Mouse (Mus musculus) c-Kit-positive CD71-negative TER-119-negative erythroid progenitor cells, embryonic 14.5 days (primary cell): ENCODE results near the gene Mettl25.
A peak's percentile ranks its signal among the peaks of the same experiment; 100 is the strongest.

Experiments
- DNase-seq: peaks from one replicate; pipeline ENCODE4 v3.0.0-alpha.2; 2013; ENCODE audit warnings: low read depth

Mettl25 gene

DNA sequence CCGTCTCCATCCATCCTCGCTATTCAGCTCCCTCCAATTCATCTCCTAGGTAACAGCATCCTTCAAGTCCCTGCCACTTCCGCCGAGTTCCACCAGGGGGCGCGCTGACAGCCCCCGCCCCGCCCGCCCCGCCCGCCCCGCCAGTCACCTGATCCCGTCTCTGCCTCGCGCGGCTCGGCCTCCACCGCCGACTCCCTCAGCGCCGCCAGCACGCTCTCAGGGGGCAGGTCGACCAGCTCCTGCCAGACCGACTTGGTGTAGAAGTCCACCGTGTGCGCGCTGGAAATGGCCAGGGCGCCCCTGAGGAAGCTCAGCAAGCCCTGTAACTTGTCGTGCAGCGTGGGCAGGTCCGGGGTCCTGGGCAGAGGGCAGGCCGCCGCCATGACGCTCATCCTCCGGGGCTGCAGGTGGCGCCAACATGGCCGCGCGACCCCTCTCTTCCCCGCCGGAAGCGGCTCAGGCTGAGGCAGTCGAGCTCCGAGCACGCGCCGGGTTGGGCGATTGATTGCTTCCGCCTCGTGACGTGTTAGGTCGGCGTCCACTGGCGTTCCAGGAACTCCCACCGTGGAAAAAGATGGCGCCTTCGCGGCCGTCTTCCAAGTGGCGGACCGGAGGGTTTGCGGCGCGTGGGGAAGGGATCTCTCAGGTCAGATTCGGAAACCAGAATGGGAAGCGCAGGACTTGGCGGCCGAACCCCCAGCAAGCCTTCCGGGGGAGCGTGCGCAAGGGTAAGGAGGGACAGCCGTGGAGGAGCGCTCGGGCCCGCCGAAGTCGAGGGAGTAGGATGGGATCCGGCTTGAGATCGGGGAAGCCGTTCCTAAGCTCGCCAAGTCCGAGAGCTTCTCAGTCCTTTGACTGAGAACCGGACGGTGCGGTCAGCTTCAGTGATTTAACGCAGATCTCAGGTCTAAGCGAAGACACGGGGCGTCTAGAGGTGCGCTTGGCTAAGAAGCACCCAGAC lies at the start of gene Mettl25, which contains the start of gene Ccdc59:
TSS of gene Mettl25 (minus strand) at position 453 of the 961 bp plus-strand sequence.
TSS of gene Ccdc59 (plus strand) at position 140 of the 961 bp plus-strand sequence.
- DNase-seq, result peak; percentile 88

DNA sequence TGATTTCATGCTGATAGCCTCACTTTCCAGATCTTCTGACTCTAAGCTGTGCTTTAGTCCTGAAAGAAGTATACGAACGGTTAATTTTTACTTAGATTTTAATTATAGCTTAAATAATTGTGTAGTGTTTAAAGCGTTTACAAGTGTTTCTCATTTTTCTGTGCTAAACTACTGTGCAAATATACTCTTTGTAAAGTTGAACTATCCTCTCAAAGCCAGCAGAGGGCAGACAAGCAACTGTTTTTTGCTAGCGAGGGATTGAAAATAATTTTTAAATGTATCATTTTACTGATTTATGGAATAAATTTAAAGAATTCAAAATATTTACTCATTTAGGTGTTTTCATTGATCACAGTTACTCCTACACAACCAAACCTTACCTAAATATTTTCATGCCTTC lies 26.1 kb upstream of the Mettl25 start:
- DNase-seq, result peak; percentile 4

DNA sequence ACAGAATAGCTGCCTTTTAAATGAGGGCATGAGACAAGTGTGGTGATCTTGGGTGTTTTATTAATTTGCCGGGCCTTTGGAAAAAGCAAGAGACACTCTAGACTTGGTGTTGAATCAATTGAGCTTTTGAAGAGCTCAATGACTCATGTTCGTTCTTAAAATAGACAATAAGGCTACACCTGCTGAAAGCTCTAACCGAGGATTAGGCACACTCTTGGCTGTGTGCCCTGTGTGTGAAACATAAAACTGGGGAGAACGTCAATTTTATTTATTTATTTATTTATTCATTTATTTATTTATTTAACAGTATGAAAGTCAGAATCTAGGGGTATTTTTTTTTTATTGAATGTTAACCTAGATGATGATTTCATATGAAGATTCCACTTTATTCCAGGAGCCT lies 10.0 kb upstream of the Mettl25 start:
- no peak for DNase-seq

DNA sequence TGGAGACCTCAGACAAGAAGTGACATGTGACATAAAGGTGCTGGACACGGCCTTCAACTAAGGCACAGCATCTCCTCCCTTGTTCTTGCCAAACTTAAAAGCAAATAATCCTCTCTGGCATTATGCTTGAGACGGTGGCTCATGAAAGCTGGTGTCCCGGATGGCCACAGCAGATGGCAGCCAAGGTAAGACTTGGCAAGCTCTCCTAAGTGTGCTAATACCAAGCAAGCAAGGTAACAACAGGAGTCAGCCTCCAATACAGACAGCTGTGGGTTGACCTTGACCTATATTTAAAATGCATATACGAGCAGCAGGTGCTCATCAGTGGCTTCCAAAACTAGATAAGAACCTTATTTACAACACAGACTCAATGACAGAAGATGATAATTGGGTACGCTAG lies 9.1 kb upstream of the Mettl25 start:
- no peak for DNase-seq

DNA sequence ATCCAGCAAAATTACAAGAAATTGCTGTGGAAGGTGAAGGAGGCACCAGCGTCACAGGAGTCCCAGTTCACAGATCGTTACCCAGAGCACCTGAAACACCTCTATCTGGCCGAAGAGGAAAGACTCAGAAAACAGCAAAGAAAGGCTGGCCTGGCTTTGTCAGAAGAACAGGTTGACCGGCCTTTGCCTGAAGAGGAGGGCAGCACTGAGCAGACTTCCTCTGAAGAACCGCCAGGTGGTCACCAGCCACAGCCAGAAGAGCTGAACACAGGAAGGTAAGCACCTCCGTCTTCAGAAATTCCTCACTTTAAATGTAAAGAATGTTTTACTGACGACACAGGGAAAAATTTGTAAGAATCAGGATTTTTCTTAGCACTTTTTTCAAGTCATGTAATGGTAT lies 1.4 kb upstream of the Mettl25 start:
- no peak for DNase-seq

DNA sequence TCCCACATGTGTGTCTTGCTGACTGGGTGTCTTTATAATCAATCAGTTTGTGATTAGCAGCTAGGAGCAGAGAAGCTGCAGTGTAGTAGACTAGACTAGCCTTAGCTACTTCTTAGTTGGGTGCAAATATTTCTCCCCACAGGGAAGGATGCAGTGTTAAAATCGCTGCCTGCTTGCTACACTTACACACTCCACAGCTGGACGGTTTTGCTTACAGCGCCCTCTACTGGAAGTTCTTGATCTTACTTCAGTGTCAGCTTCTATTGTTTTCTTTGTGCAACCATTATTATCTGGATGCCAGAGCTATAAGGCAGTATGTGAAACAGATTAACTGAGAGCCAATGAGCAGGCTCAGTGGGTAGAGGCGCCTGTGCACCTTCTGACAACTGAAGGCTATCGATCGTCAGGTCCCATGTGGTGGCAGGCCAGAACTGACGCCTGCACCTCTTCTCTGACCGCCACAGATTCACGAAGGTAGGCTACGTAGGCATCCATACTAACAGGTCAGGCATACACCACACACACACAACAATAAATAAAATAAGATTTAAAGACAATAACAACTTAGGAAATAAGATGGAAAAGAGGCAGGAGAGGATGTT lies 6.5 kb downstream of the Mettl25 start:
- DNase-seq, result peak; percentile 28

DNA sequence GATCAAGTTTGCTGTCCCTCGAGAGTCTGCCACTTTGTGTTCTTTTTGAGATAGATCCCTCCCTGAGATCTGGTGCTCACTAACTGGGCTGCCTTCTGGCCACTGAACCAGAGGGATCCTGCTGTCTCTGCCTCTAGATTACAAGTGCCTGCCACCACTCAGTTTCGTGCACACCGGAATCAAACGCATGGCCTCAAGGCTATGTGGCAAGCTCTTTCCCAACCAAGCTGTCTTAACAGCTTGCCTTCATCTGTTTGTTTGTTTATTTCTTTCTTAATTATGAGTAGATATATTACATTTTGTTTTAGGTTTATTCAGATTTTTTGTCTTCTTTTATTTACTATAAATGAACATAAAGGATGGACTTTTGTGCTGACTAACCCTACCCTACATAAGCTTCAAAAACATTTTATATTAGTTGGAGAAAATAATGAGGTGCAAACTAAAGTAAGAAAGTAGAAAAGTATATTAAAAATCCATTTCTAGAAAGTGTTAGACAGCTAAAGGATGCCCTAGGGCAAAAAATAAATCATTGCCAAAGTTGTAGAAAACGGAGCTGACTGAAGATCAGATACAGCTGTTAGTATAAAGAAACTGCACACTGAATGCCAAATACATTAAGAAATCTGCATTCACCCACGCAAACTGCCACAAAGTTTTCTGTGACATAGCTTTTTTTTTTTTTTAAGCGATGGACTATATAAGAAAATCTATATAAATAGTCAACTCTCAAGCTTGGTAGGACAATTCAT lies 34.7 kb downstream of the Mettl25 start:
- DNase-seq, result no peak

DNA sequence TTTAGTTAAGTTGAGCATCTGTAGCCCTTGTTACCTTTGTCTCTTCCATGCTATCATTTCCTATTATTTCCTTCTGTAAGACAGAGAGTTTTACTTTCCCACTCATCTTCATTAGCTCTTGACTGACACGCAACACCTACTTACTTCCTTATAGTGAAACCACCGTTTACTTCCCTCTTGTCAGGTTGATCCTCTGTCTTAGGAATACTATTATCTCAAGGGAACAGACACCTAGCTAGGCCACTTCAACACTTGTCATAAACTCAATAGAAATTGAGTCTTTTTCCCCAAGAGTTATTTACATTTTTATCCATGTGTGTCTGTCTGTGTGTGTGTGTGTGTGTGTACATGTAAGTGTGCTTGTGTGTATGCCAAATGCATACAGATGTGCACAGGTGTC lies 37.7 kb downstream of the Mettl25 start:
- DNase-seq, result no peak

DNA sequence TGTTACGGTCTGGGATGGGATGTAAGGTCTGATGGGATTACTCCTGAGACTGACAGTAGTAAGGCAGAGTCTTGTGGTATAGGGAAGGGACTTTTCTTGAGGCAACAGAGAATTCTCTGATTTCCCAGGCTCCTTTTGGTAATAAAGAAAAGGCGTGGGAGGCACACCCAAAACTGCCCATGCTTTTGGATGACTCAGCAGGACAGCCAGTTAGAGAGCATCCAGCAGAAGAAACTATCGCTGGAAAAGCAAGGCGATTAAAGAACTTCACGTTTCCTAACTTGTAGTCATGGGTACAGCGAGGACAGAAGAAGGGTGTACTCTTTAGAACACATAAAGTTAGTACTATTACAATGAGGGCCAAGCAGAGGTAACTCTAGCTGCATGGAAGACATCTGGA lies 39.0 kb downstream of the Mettl25 start:
- no peak for DNase-seq

DNA sequence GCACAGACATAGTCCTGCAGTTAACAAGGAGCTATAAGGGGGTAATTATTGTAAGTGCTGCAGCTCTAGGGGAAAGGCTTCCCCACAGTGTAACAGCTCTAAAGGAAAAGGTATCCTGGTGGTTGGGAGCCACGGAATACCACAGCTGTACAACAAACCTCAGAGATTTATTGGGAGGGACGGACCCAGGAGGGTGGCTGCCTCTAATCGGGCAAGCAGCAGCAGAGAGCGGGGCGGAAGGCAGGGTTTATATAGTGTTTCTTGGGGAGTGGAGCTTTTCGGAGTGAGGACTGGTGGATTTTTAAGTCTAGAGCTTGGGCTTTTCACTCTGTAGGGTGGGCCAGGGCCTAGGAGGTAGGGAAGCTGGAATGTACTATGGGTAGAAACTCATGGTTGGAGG lies 40.0 kb downstream of the Mettl25 start:
- DNase-seq, result no peak

DNA sequence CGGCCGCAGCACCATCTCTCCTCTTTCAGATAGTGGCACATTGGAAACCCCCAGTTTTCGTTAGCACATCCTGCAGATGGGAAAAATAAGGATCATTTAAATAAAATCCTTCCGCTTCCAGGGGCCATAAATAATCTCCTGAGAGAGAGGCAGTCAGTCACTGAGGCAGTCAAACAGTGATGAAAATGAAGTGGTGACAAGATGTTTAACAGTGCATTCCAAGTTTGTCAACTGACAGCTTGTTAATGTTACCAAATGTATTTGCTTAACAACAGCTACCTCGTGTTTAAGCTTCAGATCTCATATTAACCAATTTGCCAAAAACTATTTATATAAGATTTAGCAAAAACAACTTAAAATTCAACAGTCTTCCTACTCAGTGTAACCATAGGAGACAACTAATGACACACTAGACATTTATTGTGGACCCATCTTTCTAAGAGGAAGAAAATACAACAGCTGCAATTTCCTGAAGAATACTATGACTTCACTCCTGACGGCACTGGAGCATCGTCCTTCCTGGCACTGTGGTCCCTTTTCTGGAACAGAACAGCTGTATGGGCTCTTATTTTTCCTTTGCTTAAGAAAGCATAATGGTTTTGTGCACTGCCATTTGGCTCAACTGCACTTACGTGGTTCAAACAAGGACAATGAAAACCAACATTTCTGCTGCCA lies 43.8 kb downstream of the Mettl25 start:
- no peak for DNase-seq

DNA sequence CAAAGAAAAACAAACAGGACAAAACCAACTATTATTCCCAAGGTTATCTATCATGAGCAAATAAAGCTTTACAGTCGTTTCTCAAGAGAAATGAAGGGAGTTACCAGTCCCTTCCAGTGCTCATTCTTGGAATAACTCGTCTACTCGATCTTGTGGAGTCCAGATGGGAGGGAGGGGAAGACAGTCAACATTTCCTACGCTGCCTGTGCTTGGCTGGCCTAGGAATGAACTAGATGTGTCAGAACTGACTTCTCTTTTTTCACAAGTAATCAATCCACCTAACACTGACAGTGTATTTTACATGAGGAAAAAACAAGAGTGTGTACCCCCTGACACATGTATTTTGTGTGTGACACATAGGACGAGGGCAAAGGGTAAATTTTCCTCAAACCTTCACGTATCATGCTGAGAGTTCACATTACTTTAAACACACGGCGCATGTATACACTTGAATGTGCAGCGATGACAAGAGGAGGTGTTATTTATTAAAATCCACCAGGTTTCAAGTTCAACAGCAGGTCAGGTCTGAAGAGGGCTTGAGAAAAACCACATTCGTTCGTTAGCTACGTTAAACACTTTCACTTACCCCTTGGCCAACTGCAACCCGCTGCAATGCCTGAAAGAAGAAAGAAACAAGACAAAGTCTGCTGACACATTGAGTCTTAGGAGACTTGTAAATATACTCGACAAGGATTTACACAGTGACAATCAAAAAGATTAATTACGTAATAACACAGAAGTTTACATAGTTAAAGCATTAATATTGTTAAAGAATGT lies 47.2 kb downstream of the Mettl25 start:
- no peak for DNase-seq

DNA sequence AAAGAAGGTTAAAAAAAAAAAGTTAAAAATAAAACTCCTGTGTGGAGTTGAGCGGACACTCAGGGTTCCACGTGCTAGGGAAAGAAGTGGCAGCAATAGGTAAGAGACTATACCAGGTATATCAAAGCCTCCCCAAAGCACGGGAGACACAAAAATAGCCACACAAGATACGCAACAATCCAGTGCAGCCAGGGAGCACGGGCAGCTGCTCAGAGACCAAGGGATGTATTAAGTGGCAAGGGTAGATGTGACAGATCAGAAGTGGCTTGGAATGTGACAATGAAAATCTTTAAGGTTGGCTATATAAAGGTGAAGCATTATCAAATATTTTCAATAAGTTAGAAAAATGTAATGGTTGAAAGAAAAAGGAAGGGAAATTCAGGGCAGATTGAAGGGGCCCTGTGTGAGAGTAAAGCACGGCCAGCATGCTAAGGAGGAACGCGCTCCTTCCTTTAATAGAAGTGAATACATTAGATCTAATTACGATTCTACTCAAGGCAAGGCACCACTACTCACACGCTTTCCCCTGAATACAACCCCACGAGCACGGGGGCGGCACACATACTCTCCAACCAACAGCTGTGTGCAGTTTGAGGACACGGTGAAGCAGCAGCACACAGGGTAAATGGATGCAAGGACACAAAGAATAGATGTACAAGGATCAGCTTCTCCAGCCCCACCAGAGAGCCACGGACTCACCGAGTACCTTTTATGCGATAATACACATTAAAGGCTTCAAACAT lies 52.3 kb downstream of the Mettl25 start:
- DNase-seq, result no peak

DNA sequence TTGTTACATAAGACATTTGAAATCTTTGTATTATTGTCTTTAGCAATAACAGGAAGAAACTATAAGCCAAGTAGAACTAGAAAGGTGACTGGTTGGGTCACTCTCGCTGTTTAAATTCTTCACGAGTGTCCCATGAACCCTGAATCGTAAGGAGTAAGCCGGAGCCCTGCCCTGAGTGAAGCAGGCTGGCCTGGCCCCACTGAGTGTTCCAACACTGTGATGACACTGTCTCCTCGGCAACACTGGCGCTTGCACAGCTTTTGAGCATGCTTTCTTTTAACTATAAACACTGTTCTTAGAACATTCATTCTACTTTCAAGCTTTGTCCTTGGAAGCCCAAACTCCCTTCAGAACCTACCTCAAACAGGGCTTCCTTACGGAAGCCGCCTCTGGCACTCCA lies 57.4 kb downstream of the Mettl25 start:
- DNase-seq, result no peak

DNA sequence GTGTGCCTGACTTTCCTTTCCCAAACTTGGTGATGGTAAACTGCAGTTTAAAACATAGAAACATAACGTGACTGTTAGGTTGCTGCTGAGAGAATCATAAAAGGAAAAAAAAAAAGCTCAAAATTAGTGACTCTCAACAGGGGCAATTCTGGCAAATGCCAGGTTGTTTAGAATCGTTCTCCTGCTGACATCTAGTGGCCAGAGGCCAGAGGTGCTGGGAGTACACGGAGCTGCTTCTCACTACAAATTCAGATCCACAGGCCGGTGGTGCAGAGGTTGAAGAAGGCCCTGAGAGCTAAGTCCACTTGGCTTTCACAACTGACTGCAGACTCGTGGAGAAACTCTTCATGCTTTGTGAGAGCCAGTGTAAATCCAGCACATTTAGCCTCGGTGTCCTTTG lies 66.8 kb downstream of the Mettl25 start:
- peak; percentile 29 for DNase-seq

DNA sequence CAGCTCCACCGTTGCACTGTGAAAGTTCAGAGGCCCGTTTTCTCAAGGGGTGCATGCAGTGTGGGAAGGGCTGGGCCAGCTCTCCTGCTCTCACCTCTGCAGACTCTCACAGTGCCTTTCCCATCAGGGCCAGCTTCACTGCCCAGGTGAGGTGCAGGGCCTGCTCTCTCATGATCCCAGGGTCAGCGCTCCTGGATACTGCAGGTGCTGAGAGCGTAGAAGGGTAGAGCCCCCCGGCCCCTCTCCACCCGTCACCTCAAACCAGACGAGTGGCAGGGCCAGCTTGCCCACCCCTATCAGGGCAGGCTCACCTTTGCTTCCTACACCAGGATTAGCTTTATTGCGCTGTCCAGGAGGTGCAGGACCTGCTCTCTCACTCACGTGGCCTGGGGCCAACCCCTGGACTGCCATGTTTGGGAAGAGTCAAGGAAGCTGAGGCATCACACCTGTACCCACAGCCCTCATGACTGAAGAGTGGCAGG lies 68.3 kb downstream of the Mettl25 start:
- no peak for DNase-seq

DNA sequence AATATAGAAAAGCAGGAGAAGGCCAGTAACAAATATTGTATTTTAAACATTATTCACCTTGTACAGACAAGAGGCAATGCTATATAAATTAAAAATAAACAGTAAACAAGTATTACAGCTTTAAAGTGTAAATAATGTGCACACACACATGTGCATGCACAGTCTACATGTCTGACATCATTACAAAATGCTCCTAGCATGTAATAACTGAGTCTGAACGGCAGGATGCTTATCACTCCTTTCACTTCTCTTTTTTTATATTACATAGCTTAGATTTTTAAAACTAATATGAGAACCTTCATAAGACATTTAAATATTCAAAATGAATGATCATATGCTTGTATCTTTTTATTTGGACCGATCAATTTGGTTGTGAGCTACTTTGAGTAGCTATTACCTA lies 77.2 kb downstream of the Mettl25 start:
- no peak for DNase-seq

DNA sequence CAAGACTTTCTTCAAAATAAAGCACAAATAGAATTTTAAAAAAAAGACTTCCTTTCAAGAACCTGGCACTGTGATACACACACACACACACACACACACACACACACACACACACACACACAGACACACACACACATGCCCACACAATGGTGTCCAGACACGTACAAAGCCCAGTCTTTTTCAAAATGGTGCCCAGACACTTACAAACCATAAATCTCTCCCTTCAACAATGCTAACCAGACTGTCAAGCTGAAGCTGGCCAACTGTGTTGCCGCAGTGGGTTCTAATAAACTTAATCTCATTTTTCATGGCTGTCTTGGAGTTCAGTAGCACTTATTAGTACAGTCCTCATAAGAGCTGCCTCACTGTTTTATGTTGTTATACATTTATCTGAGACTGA lies 80.7 kb downstream of the Mettl25 start:
- no peak for DNase-seq

DNA sequence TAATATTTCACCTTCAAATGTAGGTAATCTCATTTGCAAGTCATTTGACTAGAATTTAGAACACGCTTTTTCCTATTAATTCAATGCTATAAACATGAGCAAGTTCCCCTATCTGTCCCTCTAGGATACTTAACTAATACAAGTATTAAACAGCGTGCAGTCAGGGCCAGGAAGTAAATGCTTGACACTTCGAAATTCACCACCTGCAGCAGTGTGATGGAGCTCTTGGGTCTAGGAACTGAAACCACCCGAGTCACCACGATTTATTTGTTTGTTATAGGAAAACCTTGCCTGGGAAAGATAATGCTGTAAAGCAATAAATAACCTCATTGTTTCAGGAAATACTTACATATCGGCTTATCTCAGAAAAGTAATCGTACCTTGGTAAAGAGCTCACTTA lies 81.1 kb downstream of the Mettl25 start:
- no peak for DNase-seq

DNA sequence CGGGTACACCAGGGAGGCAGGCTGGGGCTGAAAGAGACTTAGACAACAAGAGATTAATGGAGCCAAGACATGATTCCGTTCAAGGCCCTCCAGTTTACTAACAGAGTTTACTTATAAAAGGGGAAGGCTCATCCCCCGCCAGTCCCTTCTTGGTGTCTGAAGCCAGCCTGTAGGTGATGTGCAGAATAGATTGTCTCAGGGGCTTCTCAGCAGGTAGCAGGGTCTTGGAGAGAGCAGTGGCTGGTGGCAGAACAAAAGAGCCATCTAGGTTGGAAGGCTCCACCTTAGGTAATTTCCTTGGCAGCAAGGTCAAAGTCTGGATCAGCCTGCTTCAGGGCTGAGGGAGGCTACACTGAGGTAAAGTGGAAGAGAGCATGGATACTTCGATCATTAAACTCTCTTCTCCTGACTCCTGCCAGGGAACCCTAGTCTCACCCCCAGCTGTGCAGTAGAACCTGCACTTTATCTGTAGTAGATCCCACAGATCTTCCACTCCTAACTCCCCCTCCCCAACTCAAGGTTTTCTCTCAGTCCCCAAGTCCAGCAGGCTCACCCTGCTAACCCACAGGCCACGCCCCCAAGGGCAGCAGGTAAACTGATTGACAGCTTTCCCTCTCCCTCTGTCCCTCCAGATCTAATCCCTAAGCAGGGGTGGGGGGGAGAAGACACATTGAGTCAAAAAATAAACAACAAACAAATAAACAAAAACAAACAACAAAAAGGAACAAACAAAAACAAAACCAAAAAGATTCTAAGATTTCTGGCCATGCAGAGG lies 87.2 kb downstream of the Mettl25 start:
- no peak for DNase-seq
